In genomic region chr3:65187833-65188698, GRCm38 (mm10) we compare ENCODE assay signal across 16 mouse cellular contexts.
DNase-seq lines count a peak whose midpoint lies in the region; ATAC-seq and TF ChIP-seq lines count a peak whose summit lies in the region.
"Had no signal": no experiment of that assay in that cellular context is flagged by ENCODE, and none has a peak within 500 bp of the region (broad histone marks: within the 10 kb centered on the region; RNA-seq: fewer than 3 reads in every experiment).

No protein-coding gene starts in this region.

- in situ Hi-C loops in CH12.LX (cut with MboI; ENCODE audit: low pct_ligation_motif_present, low pct_unique_long_range_greater_than_20kb, low sequenced_read_pairs), result no loop called here

- no peak for ATAC-seq in heart, embryonic 15.5 days (replicated peaks; ENCODE audit: insufficient number of reproducible peaks, insufficient read depth, low FRiP score, low read depth)
- ATAC-seq in heart, embryonic 12.5 days (ENCODE audit: insufficient number of reproducible peaks, low FRiP score), result no peak
- peak; percentile 95 for ATAC-seq in granulocyte monocyte progenitor cell, adult 5-6 weeks (replicated peaks; ENCODE audit: poor library complexity, severe bottlenecking)

- H3K4me2 ChIP-seq in heart, embryonic 15.5 days, result peak overlapping the region; percentile 1; the same call in 1 of the 2 replicates
- no peak overlapping the region for H3K4me2 ChIP-seq in heart, embryonic 12.5 days
- H3K4me2 ChIP-seq in CH12.LX (ENCODE audit: insufficient read depth, low read depth, poor library complexity, severe bottlenecking), result peak overlapping the region; percentile 89
- H3K4me2 ChIP-seq: embryonic facial prominence, embryonic 13.5 days had no signal

- TF ChIP-seq RAD21 in CH12.LX (IDR thresholded peaks at IDR 0.05; ENCODE audit: low read depth, low read length), result no peak

- no peak overlapping the region for H3K4me3 ChIP-seq in heart, embryonic 15.5 days
- H3K4me3 ChIP-seq in heart, embryonic 12.5 days, result no peak overlapping the region
- no peak overlapping the region for H3K4me3 ChIP-seq in CH12.LX (replicated peaks in 1 of 3; ENCODE audit: low read depth in 2 of 3, low read length in 2 of 3, poor library complexity in 1 of 3)
- H3K4me3 ChIP-seq: embryonic facial prominence, embryonic 13.5 days had no signal

- no peak overlapping the region for H3K9ac ChIP-seq in heart, embryonic 15.5 days
- H3K9ac ChIP-seq in heart, embryonic 12.5 days, result no peak overlapping the region
- no peak overlapping the region for H3K9ac ChIP-seq in CH12.LX (ENCODE audit: insufficient read depth, low read depth)
- H3K9ac ChIP-seq: embryonic facial prominence, embryonic 13.5 days had no signal

- dilution Hi-C loops in CH12.LX (cut with MboI; ENCODE audit: extremely low pct_ligation_motif_present, extremely low pct_unique_long_range_greater_than_20kb, low sequenced_read_pairs), result no loop called here

- no peaks in the 10 kb centered on the region for H3K27me3 ChIP-seq in heart, embryonic 15.5 days
- no peaks in the 10 kb centered on the region for H3K27me3 ChIP-seq in heart, embryonic 12.5 days (replicated peaks)
- H3K27me3 ChIP-seq in CH12.LX (replicated peaks), result no peaks in the 10 kb centered on the region
- H3K27me3 ChIP-seq: embryonic facial prominence, embryonic 13.5 days had no signal

- no peak for TF ChIP-seq CTCF in CH12.LX (conservative IDR thresholded peaks at IDR 0.05 in 1 of 2, IDR thresholded peaks at IDR 0.05 in 1 of 2; ENCODE audit: low read depth in 2 of 2, low read length in 2 of 2)

- DNase-seq in 3T3-L1 (ENCODE audit: low read depth, low spot score) (peak; percentile 53), CH12.LX (ENCODE audit: extremely low read depth) (peak; percentile 70)
- DNase-seq in thymus, postnatal 10 days (ENCODE audit: low spot score in 2 of 2), result no peak
- DNase-seq in lung, postnatal 25 days (ENCODE audit: low spot score), result no peak
- no peak for DNase-seq in spleen, postnatal 14 days (ENCODE audit: low spot score in 2 of 2)
- DNase-seq: adrenal gland, adult 8-10 months; cerebellum, postnatal 36 days; heart, postnatal 14 days; kidney, adult 9 months; lung, adult 18-20 months; right cerebral cortex, postnatal 14 days; thymus, postnatal 14 days had no signal

- no peak overlapping the region for H3K27ac ChIP-seq in heart, embryonic 15.5 days
- H3K27ac ChIP-seq in heart, embryonic 12.5 days (ENCODE audit: poor library complexity, severe bottlenecking), result no peak overlapping the region
- no peak overlapping the region for H3K27ac ChIP-seq in CH12.LX (ENCODE audit: insufficient read depth, low read depth)
- H3K27ac ChIP-seq: embryonic facial prominence, embryonic 13.5 days had no signal

- no peaks in the 10 kb centered on the region for H3K4me1 ChIP-seq in heart, embryonic 15.5 days (replicated peaks)
- H3K4me1 ChIP-seq in heart, embryonic 12.5 days (replicated peaks), result 0 out of 2 replicates have a peak, but pooled peaks cover 3% of the 10 kb centered on the region
- peaks cover 0 to 21% of the 10 kb centered on the region in 2 experiments; a peak in 2 of 4 replicates for H3K4me1 ChIP-seq in CH12.LX (ENCODE audit: control insufficient read depth in 1 of 2, insufficient read depth in 2 of 2)
- H3K4me1 ChIP-seq: embryonic facial prominence, embryonic 13.5 days had no signal

- TF ChIP-seq EP300 in CH12.LX (IDR thresholded peaks at IDR 0.05; ENCODE audit: low read length), result peak; percentile 54

- H3K79me2 ChIP-seq in CH12.LX (replicated peaks; ENCODE audit: control insufficient read depth, extremely low read depth, insufficient read depth, poor library complexity, severe bottlenecking), result no peaks in the 10 kb centered on the region

- H3K36me3 ChIP-seq in heart, embryonic 15.5 days, result no peaks in the 10 kb centered on the region
- H3K36me3 ChIP-seq in heart, embryonic 12.5 days, result no peaks in the 10 kb centered on the region
- no peaks in the 10 kb centered on the region for H3K36me3 ChIP-seq in CH12.LX (replicated peaks in 1 of 2; ENCODE audit: control insufficient read depth in 1 of 2, insufficient read depth in 1 of 2, low read length in 1 of 2)
- H3K36me3 ChIP-seq: embryonic facial prominence, embryonic 13.5 days had no signal

- TF ChIP-seq POLR2A in CH12.LX (IDR thresholded peaks at IDR 0.05; ENCODE audit: low read depth, low read length), result no peak

- no peaks in the 10 kb centered on the region for H3K9me3 ChIP-seq in heart, embryonic 15.5 days (replicated peaks)
- H3K9me3 ChIP-seq in heart, embryonic 12.5 days (replicated peaks), result no peaks in the 10 kb centered on the region
- H3K9me3 ChIP-seq in CH12.LX (replicated peaks; ENCODE audit: low read length), result no peaks in the 10 kb centered on the region
- H3K9me3 ChIP-seq: embryonic facial prominence, embryonic 13.5 days had no signal

- WGBS in heart, embryonic 15.5 days, result 55% methylated on average over 7 of the region's 7 CpGs
- whole genome bisulfite sequencing in heart, embryonic 12.5 days, result 59% methylated on average over 7 of the region's 7 CpGs

TF ChIP-seq in CH12.LX, 34 proteins besides CTCF, POLR2A, EP300 and RAD21:
- TF ChIP-seq ETS1 (conservative IDR thresholded peaks at IDR 0.05; ENCODE audit: low read depth, low read length) (peak; percentile 27; the same call in 1 of the 2 replicates), TBP (conservative IDR thresholded peaks at IDR 0.05; ENCODE audit: low read depth, low read length) (no peak), TCF12 (IDR thresholded peaks at IDR 0.05; ENCODE audit: low read depth, low read length) (no peak), USF1 (IDR thresholded peaks at IDR 0.05; ENCODE audit: low read depth, low read length) (no peak), JUN (IDR thresholded peaks at IDR 0.05; ENCODE audit: insufficient read depth, low read depth, low read length) (no peak), IRF4 (IDR thresholded peaks at IDR 0.05; ENCODE audit: low read depth, low read length) (peak; percentile 28; the same call in 1 of the 2 replicates), CHD2 (IDR thresholded peaks at IDR 0.05; ENCODE audit: low read length) (no peak), PAX5 (IDR thresholded peaks at IDR 0.05; ENCODE audit: low read length) (no peak), BHLHE40 (IDR thresholded peaks at IDR 0.05; ENCODE audit: low read depth, low read length) (peak; percentile 84), ELF1 (IDR thresholded peaks at IDR 0.05; ENCODE audit: low read depth, low read length) (no peak), HCFC1 (IDR thresholded peaks at IDR 0.05; ENCODE audit: low read depth, low read length) (no peak), ZMIZ1 (IDR thresholded peaks at IDR 0.05; ENCODE audit: low read depth, low read length) (no peak), NELFE (IDR thresholded peaks at IDR 0.05; ENCODE audit: low read depth, low read length) (no peak), JUND (conservative IDR thresholded peaks at IDR 0.05; ENCODE audit: low read depth, low read length) (no peak), POLR2AphosphoS2 (IDR thresholded peaks at IDR 0.05; ENCODE audit: low read depth, low read length) (no peak), SIN3A (IDR thresholded peaks at IDR 0.05; ENCODE audit: low read length) (no peak), ZNF384 (IDR thresholded peaks at IDR 0.05; ENCODE audit: low read depth, low read length) (no peak; the same call in 1 of the 2 replicates), MEF2A (IDR thresholded peaks at IDR 0.05; ENCODE audit: borderline replicate concordance, low read depth, low read length) (peak; percentile 35; the same call in 1 of the 2 replicates), E2F4 (IDR thresholded peaks at IDR 0.05; ENCODE audit: insufficient replicate concordance, low read depth, low read length) (no peak), GABPA (IDR thresholded peaks at IDR 0.05; ENCODE audit: insufficient replicate concordance, low read depth, low read length) (no peak), MAZ (IDR thresholded peaks at IDR 0.05; ENCODE audit: low read depth, low read length) (no peak), MAX (IDR thresholded peaks at IDR 0.05; ENCODE audit: low read length) (no peak), ZKSCAN1 (IDR thresholded peaks at IDR 0.05; ENCODE audit: borderline replicate concordance, low read depth, low read length) (no peak), MAFK (IDR thresholded peaks at IDR 0.05; ENCODE audit: insufficient replicate concordance, low read length) (no peak), UBTF (IDR thresholded peaks at IDR 0.05; ENCODE audit: low read depth, low read length) (no peak), MYC (IDR thresholded peaks at IDR 0.05; ENCODE audit: low read depth, low read length) (no peak), NRF1 (IDR thresholded peaks at IDR 0.05; ENCODE audit: low read depth, low read length) (no peak), ZC3H11A (IDR thresholded peaks at IDR 0.05; ENCODE audit: low read depth, low read length) (no peak), MXI1 (IDR thresholded peaks at IDR 0.05; ENCODE audit: low read depth, low read length) (0 out of 2 replicates have a peak, but pooled peaks have one; percentile 11), RCOR1 (conservative IDR thresholded peaks at IDR 0.05; ENCODE audit: low read depth, low read length) (no peak), SMC3 (IDR thresholded peaks at IDR 0.05; ENCODE audit: low read depth, low read length) (no peak), USF2 (conservative IDR thresholded peaks at IDR 0.05; ENCODE audit: low read depth, low read length) (no peak), KAT2A (IDR thresholded peaks at IDR 0.05; ENCODE audit: insufficient replicate concordance, low read length) (no peak), CHD1 (IDR thresholded peaks at IDR 0.05; ENCODE audit: low read depth, low read length) (no peak)

Comparison
In these comparisons a context has a peak if more than half of its experiments do, and no peak if none do; other contexts are left out.
1. DNase-seq: peak in 3T3-L1 (single experiment) and CH12.LX (single experiment); none in thymus, postnatal 10 days (0 of 2), lung, postnatal 25 days (single experiment) and spleen, postnatal 14 days (0 of 2).